Mouse (Mus musculus): ENCODE data around the gene Btbd8. TPM values are rescaled to one million over a fixed set of nuclear protein-coding genes. Genes with fewer than 3 reads are reported as not detected.

Btbd8 gene
- polyA plus RNA-seq (2012; rRNA removed) = 8.0 and 9.6 TPM in 2 replicates

GRCm38 (mm10) chr5:107437464-107438281 is at the start of gene Btbd8:
Gene Btbd8, plus strand, starts transcription at chr5:107437997.

GRCm38 (mm10) chr5:107402436-107402835 is 35.4 kb upstream of the Btbd8 start, which contains the start of gene Ephx4:
Gene Ephx4, plus strand, starts transcription at chr5:107402736.

GRCm38 (mm10) chr5:107431249-107431648 is 6.5 kb upstream of the Btbd8 start, which contains the start of gene Lpcat2b:
Gene Lpcat2b, plus strand, starts transcription at chr5:107431549.

GRCm38 (mm10) chr5:107507321-107507720 is 69.5 kb downstream of the Btbd8 start, which contains the start of gene Gm42669:
Gene Gm42669, plus strand, starts transcription at chr5:107507621.

GRCm38 (mm10) chr5:107534581-107534980 is 96.8 kb downstream of the Btbd8 start, which contains the start of gene 1700028K03Rik:
Gene 1700028K03Rik, plus strand, starts transcription at chr5:107534709.

Other genes with a start within 250 kb of the Btbd8 start
- 7.2 and 9.4 TPM in 2 replicates for gene Tgfbr3, start 148.4 kb upstream of the Btbd8 start, polyA plus RNA-seq (2012; rRNA removed)
- 0.89 and 2.7 TPM in 2 replicates for gene Brdt, start 106.8 kb upstream of the Btbd8 start, polyA plus RNA-seq (2012; rRNA removed)
- 0.59 and 0.81 TPM in 2 replicates for gene Ephx4, start 35.3 kb upstream of the Btbd8 start, polyA plus RNA-seq (2012; rRNA removed)
- not detected in 2 replicates for gene Lpcat2b, start 6.4 kb upstream of the Btbd8 start, polyA plus RNA-seq (2012; rRNA removed)
- gene Gm42669, start 69.6 kb downstream of the Btbd8 start, polyA plus RNA-seq (2012; rRNA removed) = 0.10 and 0.14 TPM in 2 replicates
- gene 1700028K03Rik, start 96.7 kb downstream of the Btbd8 start, polyA plus RNA-seq (2012; rRNA removed) = 0.01 and 0.04 TPM in 2 replicates
- gene Rpap2, start 159.4 kb downstream of the Btbd8 start, polyA plus RNA-seq (2012; rRNA removed) = 10.1 and 13.8 TPM in 2 replicates
- 15.2 and 23.3 TPM in 2 replicates for gene Glmn, start 159.9 kb downstream of the Btbd8 start, polyA plus RNA-seq (2012; rRNA removed)

Measured in central nervous system, embryonic 11.5 days (tissue).